Mouse (Mus musculus): ENCODE results near the gene Rgs4.
A peak's percentile ranks its signal among the peaks of the same experiment; 100 is the strongest.

Rgs4 gene

GRCm38 (mm10) chr1:169747473-169747872 is at the start of gene Rgs4:
Rgs4 (minus strand) TSS chr1:169747642.
- DNase-seq (ENCODE audit: extremely low read depth, insufficient read length, low spot score), result no peak

- no peak for DNase-seq (ENCODE audit: extremely low read depth, insufficient read length, low spot score)
These were observed 45.0 kb upstream of the Rgs4 start for GRCm38 (mm10) chr1:169792437-169792836.

GRCm38 (mm10) chr1:169785981-169786380 is 38.5 kb upstream of the Rgs4 start:
- DNase-seq (ENCODE audit: extremely low read depth, insufficient read length, low spot score), result no peak

GRCm38 (mm10) chr1:169776566-169776965 is 29.1 kb upstream of the Rgs4 start:
- DNase-seq (ENCODE audit: extremely low read depth, insufficient read length, low spot score), result peak; percentile 65

- peak; percentile 52 for DNase-seq (ENCODE audit: extremely low read depth, insufficient read length, low spot score)
These were observed 17.1 kb upstream of the Rgs4 start for GRCm38 (mm10) chr1:169764619-169764955.

- DNase-seq (ENCODE audit: extremely low read depth, insufficient read length, low spot score), result no peak
These were observed 16.6 kb upstream of the Rgs4 start for GRCm38 (mm10) chr1:169763858-169764618.

- DNase-seq (ENCODE audit: extremely low read depth, insufficient read length, low spot score), result no peak
These were observed 15.1 kb upstream of the Rgs4 start for GRCm38 (mm10) chr1:169762524-169762923.

- DNase-seq (ENCODE audit: extremely low read depth, insufficient read length, low spot score), result no peak
These were observed 9.1 kb upstream of the Rgs4 start for GRCm38 (mm10) chr1:169756532-169756931.

- no peak for DNase-seq (ENCODE audit: extremely low read depth, insufficient read length, low spot score)
These were observed 5.0 kb upstream of the Rgs4 start for GRCm38 (mm10) chr1:169752395-169752794.

GRCm38 (mm10) chr1:169748439-169748838 is 997 bp upstream of the Rgs4 start:
- no peak for DNase-seq (ENCODE audit: extremely low read depth, insufficient read length, low spot score)

GRCm38 (mm10) chr1:169747902-169748301 is 460 bp upstream of the Rgs4 start:
- no peak for DNase-seq (ENCODE audit: extremely low read depth, insufficient read length, low spot score)

- DNase-seq (ENCODE audit: extremely low read depth, insufficient read length, low spot score), result no peak
These were observed 6.3 kb downstream of the Rgs4 start for GRCm38 (mm10) chr1:169741147-169741546.

- no peak for DNase-seq (ENCODE audit: extremely low read depth, insufficient read length, low spot score)
These were observed 10.2 kb downstream of the Rgs4 start for GRCm38 (mm10) chr1:169737231-169737630.

- no peak for DNase-seq (ENCODE audit: extremely low read depth, insufficient read length, low spot score)
These were observed 11.3 kb downstream of the Rgs4 start for GRCm38 (mm10) chr1:169736139-169736538.

- no peak for DNase-seq (ENCODE audit: extremely low read depth, insufficient read length, low spot score)
These were observed 16.8 kb downstream of the Rgs4 start for GRCm38 (mm10) chr1:169730599-169731100.

- peak; percentile 75 for DNase-seq (ENCODE audit: extremely low read depth, insufficient read length, low spot score)
These were observed 21.1 kb downstream of the Rgs4 start for GRCm38 (mm10) chr1:169726319-169726718.

GRCm38 (mm10) chr1:169721836-169722235 is 25.6 kb downstream of the Rgs4 start:
- no peak for DNase-seq (ENCODE audit: extremely low read depth, insufficient read length, low spot score)

GRCm38 (mm10) chr1:169704395-169705087 is 42.9 kb downstream of the Rgs4 start:
- DNase-seq (ENCODE audit: extremely low read depth, insufficient read length, low spot score), result peak; percentile 49

GRCm38 (mm10) chr1:169699184-169699583 is 48.3 kb downstream of the Rgs4 start:
- peak; percentile 60 for DNase-seq (ENCODE audit: extremely low read depth, insufficient read length, low spot score)

GRCm38 (mm10) chr1:169697236-169697635 is 50.2 kb downstream of the Rgs4 start:
- DNase-seq (ENCODE audit: extremely low read depth, insufficient read length, low spot score), result no peak

GRCm38 (mm10) chr1:169695356-169695755 is 52.1 kb downstream of the Rgs4 start:
- peak; percentile 49 for DNase-seq (ENCODE audit: extremely low read depth, insufficient read length, low spot score)

- no peak for DNase-seq (ENCODE audit: extremely low read depth, insufficient read length, low spot score)
These were observed 53.9 kb downstream of the Rgs4 start for GRCm38 (mm10) chr1:169693537-169693936.

Data from 3134 (cell line).